Mouse (Mus musculus): ENCODE results near the gene Tfb1m. TPM values are rescaled to one million over a fixed set of nuclear protein-coding genes. Genes with fewer than 3 reads are reported as not detected.

Tfb1m gene
- polyA plus RNA-seq (2015; fragmentation: Nextera tagmentation; extraction: Ambion mirVana) = 16.2 and 19.8 TPM in 2 replicates

DNA sequence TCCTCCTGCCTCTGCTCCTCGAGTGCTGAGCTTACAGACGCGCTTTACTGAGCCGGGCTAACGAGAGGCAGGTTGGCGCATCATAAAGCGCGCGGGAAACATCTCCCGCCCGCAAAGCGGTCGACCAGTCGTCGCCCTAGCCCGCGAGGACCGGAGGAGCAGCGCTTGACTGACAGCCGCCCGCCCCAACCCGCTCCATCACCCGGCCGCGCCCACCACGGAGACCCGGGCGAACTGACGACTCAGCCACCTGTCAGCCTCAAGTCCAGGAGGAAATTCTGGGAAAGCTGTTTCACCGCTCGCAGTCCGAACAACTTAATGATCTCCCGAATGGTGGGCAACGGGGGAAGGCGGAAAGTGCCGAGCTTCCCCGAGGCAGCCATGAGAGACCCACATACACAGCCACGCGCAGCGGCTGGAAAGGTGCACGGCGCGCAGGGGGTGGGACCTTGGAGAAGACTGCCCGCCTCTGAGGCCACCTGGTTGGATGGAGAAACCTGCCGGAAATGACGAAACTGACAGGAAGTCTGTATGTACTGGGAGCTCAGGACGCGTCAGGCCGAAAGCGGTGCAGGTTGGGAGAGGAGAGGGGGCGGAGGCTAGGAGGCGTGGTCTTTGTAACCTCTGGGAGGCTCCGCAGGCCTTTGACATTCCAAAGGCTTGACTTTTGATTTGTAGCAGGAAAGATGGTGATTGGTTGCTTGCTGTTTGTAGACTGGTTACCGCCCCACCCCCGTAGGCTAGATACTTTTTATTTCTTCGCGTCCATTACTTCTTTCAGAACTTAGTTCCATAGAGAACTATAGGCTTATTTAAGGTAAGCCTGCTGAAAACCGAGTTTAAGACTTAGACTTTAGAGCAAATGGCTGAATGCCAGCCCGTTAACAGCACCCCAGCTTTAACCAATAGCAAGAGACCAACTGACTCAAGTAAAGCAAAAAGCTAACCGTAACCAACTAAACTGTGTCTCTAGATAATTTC lies at the start of gene Tfb1m:
Tfb1m (minus strand) TSS at position 451 of the 981 bp plus-strand sequence.
- under 1% methylated on average over 60 of the region's 60 CpGs for WGBS
- peak within 1 kb of the TSS; percentile 71 for H3K4me3 ChIP-seq (replicated peaks)

DNA sequence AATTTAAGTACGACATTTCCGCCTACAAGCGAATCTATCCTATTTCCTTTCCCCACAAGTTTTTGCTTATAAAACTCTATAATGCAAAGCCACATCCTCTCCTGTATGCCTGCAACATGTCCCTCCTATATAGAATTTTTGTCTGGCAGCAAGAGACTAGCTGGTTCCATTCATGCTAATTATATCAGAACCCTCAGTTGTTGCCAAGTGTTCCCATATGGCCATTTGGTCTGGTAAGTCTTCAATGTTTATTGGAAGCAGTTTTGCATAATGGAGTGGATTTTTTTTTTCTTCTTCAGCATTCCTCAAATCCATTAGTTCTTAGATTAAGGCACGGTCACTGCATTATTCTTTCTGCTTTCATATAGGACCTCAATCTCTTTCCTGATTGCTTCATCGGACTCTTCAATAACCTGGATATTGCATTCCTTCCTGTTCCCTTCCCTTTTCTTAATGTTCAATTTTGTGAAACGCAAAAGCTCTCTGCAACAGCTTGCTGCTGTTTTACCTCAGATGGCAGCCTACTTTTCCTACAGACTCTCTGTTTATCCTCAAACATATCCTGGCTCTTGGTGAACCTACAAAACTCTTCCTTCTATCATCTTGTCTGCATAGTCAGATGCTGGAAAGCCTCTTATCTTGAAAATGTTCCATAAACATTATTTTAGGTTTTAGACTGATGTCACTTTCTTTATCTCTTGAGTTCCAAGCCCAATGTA lies 45.5 kb upstream of the Tfb1m start:
- H3K4me1 ChIP-seq = no peaks in the 10 kb centered on the region
- H3K4me2 ChIP-seq = no peak overlapping the region
- H3K27ac ChIP-seq = no peak overlapping the region
- H3K9me3 ChIP-seq = no peaks in the 10 kb centered on the region
- H3K36me3 ChIP-seq = no peaks in the 10 kb centered on the region
- H3K4me3 ChIP-seq (replicated peaks) = no peak overlapping the region
- ATAC-seq (ENCODE audit: insufficient read depth, low FRiP score, low read depth) = no peak
- WGBS = 66% methylated on average over 6 of the region's 6 CpGs
- no peaks in the 10 kb centered on the region for H3K27me3 ChIP-seq (replicated peaks)
- H3K9ac ChIP-seq = no peak overlapping the region

More for the DNA sequence above, at the start of gene Tfb1m:
- Histone ChIP-seq H3K27ac (peak within 1 kb of the TSS; percentile 93), H3K9me3 (no peaks in the 10 kb centered on the region), H3K4me2 (peak within 1 kb of the TSS; percentile 80), H3K36me3 (no peaks in the 10 kb centered on the region), H3K4me1 (peaks cover 5% of the 10 kb centered on the region; the same call in 1 of the 2 replicates), H3K9ac (peak within 1 kb of the TSS; percentile 51; the same call in 1 of the 2 replicates), H3K27me3 (replicated peaks) (no peaks in the 10 kb centered on the region)
- ATAC-seq (ENCODE audit: insufficient read depth, low FRiP score, low read depth) = peak; percentile 100

DNA sequence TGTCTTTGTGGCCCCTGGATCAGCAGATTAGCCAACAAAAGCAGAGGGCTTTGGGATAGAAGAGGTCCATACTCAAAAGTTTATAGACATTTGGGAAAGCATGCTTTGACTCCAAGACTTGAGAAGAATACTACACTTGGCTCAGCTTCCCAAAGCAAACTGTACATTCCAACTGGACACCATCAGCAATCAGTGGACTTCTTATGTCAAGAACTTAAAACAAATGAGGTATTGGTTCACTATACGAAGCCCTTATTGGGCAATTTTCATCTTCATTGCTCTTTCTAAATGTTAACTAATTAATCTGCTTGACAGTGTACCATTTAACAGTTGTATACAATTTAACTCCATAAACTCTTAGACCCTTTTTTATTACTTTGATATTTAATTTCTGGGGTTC lies 40.8 kb upstream of the Tfb1m start:
- Histone ChIP-seq H3K4me3 (replicated peaks) (no peak overlapping the region), H3K27me3 (replicated peaks) (no peaks in the 10 kb centered on the region), H3K4me1 (0 out of 2 replicates have a peak, but pooled peaks cover 6% of the 10 kb centered on the region), H3K36me3 (no peaks in the 10 kb centered on the region), H3K4me2 (no peak overlapping the region), H3K27ac (no peak overlapping the region), H3K9ac (no peak overlapping the region), H3K9me3 (no peaks in the 10 kb centered on the region)
- 52% methylated on average over 1 of the region's 1 CpGs for WGBS
- ATAC-seq (ENCODE audit: insufficient read depth, low FRiP score, low read depth) = no peak

DNA sequence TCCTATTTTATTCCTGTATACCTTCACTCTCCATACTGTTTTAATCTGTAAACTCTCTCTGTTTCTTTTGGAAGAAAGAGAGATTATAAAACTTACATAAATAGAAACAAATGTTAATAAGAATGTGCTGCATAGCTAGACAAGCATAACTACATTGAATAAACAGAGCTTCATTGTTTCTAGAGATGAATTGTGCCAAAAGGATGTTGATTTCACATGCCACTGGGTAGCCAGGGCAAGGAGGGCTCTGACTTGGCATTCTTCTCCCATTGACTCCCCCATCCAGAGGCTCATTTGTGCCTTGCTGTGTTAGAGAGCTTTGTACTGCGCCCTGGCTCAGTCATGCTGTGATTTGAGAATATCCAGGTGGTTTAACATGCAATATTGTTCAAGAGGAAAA lies 40.3 kb upstream of the Tfb1m start:
- WGBS = 85% methylated on average over 1 of the region's 1 CpGs
- H3K36me3 ChIP-seq = no peaks in the 10 kb centered on the region
- no peak overlapping the region for H3K4me2 ChIP-seq
- H3K4me1 ChIP-seq = 0 out of 2 replicates have a peak, but pooled peaks cover 6% of the 10 kb centered on the region
- H3K9ac ChIP-seq = no peak overlapping the region
- no peak for ATAC-seq (ENCODE audit: insufficient read depth, low FRiP score, low read depth)
- no peak overlapping the region for H3K4me3 ChIP-seq (replicated peaks)
- no peaks in the 10 kb centered on the region for H3K9me3 ChIP-seq
- H3K27me3 ChIP-seq (replicated peaks) = no peaks in the 10 kb centered on the region
- no peak overlapping the region for H3K27ac ChIP-seq

DNA sequence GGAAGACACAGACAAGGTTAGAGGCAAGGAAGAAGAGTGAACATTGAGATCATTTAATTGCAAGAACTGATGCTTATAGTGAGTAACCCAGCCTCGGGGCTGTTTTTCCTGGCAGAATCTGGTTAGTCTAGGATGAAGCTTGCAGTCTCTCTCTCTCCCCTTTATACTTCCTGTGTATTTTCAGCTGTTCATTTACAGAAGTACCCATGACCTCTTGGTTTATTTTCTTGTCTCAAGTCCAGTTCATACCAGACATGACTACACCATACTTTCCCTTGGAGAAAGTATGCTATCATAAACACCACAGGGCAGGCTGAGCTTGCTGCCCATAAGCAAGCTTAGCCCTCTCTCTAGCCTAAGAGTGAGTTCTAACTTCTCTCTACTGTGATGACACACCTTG lies 39.5 kb upstream of the Tfb1m start:
- WGBS = 38% methylated on average over 1 of the region's 1 CpGs
- H3K4me1 ChIP-seq = 0 out of 2 replicates have a peak, but pooled peaks cover 6% of the 10 kb centered on the region
- no peak overlapping the region for H3K4me2 ChIP-seq
- no peaks in the 10 kb centered on the region for H3K27me3 ChIP-seq (replicated peaks)
- no peaks in the 10 kb centered on the region for H3K9me3 ChIP-seq
- H3K4me3 ChIP-seq (replicated peaks) = no peak overlapping the region
- H3K27ac ChIP-seq = 0 out of 2 replicates have a peak overlapping the region, but pooled peaks have one; percentile 35
- no peaks in the 10 kb centered on the region for H3K36me3 ChIP-seq
- no peak for ATAC-seq (ENCODE audit: insufficient read depth, low FRiP score, low read depth)
- H3K9ac ChIP-seq = no peak overlapping the region

DNA sequence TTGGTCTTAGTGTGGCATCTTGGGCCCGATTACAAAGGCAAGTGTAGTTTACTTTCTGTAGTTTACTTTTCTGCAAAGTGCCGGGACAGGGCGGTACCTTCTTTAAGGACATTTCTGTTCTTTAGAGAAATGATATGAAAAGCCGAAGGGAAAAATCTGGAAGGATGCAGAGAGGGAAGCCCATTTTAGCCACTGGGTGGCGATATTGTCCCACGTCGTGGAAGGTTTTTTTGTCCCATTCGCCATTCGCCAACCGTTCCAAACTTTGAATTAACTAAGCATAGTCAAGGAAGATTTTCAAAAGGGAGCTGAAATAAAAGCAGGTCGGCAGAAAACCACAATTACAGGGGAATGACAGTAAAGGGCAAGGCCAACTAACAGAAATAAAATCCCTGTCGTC lies 13.3 kb upstream of the Tfb1m start:
- Histone ChIP-seq H3K4me1 (no peaks in the 10 kb centered on the region), H3K27ac (no peak overlapping the region), H3K27me3 (replicated peaks) (no peaks in the 10 kb centered on the region), H3K36me3 (no peaks in the 10 kb centered on the region), H3K4me3 (replicated peaks) (no peak overlapping the region), H3K9me3 (no peaks in the 10 kb centered on the region), H3K9ac (no peak overlapping the region), H3K4me2 (peak overlapping the region; percentile 42; the same call in 1 of the 2 replicates)
- 2% methylated on average over 12 of the region's 12 CpGs for WGBS
- no peak for ATAC-seq (ENCODE audit: insufficient read depth, low FRiP score, low read depth)

DNA sequence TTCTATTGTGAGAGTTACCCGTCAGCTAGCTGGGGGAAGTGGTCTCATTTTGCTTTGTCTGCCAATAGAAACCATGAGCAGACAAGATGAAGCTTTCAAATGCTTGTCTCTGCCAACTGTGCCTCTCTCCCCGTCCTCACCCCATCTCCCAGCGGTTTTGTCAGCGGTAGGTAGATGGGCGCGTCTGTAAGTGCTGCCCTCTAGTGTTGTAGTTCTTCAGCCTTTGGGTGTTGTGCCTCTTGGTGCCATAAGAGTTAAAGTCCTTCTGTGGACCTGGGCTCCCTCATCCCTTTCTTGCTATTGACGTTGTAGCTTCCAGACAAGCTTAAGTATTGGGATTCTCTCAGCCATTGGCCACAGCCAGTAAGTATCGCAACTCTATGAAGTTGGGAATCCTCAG lies 4.8 kb upstream of the Tfb1m start:
- no peak overlapping the region for H3K4me3 ChIP-seq (replicated peaks)
- H3K9me3 ChIP-seq = no peaks in the 10 kb centered on the region
- ATAC-seq (ENCODE audit: insufficient read depth, low FRiP score, low read depth) = no peak
- H3K4me1 ChIP-seq = no peaks in the 10 kb centered on the region
- no peaks in the 10 kb centered on the region for H3K27me3 ChIP-seq (replicated peaks)
- H3K27ac ChIP-seq = no peak overlapping the region
- WGBS = 43% methylated on average over 8 of the region's 8 CpGs
- no peak overlapping the region for H3K4me2 ChIP-seq
- H3K36me3 ChIP-seq = no peaks in the 10 kb centered on the region
- no peak overlapping the region for H3K9ac ChIP-seq

DNA sequence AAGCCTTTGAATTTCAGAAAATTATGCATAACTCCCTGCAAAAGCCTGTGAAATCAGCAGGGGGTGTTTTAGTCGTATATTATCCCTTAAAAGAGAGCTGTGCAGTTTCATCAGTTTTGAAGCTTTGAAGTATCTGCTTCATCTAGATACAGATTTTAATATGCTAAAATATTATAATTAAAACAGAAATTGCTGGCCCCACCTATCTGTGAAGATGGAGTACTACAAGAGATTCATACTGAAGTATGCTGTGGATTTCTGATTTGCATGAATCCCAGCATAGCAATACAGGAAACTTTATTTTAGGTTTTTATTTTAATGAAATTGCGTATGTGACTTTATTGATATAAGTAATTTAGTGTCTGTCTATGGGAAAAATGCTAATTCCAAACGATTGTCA lies 3.0 kb upstream of the Tfb1m start:
- Histone ChIP-seq H3K9me3 (no peaks in the 10 kb centered on the region), H3K9ac (no peak overlapping the region), H3K27ac (no peak overlapping the region), H3K4me1 (peaks cover 5% of the 10 kb centered on the region; the same call in 1 of the 2 replicates), H3K4me3 (replicated peaks) (no peak overlapping the region), H3K36me3 (no peaks in the 10 kb centered on the region), H3K27me3 (replicated peaks) (no peaks in the 10 kb centered on the region), H3K4me2 (no peak overlapping the region)
- WGBS = 73% methylated on average over 3 of the region's 3 CpGs
- ATAC-seq (ENCODE audit: insufficient read depth, low FRiP score, low read depth) = no peak

DNA sequence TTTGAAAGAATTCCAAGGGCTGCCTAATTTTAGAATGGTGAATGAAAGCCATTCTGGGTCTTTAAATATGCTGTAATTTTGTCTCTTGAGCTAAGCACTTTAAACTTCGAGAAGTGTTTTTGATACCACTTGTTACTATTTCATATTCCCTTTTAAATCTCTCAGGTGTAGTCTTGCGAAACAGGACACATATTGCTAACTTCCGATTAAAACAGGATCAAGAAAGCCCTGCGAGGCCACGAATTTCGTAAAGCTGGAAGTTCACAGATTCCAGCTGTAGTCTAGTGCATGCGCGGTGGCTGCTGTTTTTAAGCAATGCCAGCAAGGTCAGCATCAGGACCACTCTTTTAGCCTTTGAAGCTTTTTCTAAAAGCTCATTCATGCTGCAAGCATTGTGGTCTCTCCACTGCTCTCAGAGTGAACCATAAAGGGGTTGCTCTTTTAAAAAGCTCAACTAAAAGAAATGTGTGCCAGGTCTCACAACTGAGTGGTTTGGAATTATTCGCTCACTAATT lies 832 bp upstream of the Tfb1m start:
- ATAC-seq (ENCODE audit: insufficient read depth, low FRiP score, low read depth) = no peak
- no peaks in the 10 kb centered on the region for H3K9me3 ChIP-seq
- H3K36me3 ChIP-seq = no peaks in the 10 kb centered on the region
- H3K4me2 ChIP-seq = peak overlapping the region; percentile 49
- peak overlapping the region; percentile 82 for H3K27ac ChIP-seq
- H3K27me3 ChIP-seq (replicated peaks) = no peaks in the 10 kb centered on the region
- peaks cover 5% of the 10 kb centered on the region; the same call in 1 of the 2 replicates for H3K4me1 ChIP-seq
- WGBS = 73% methylated on average over 9 of the region's 9 CpGs
- H3K9ac ChIP-seq = no peak overlapping the region
- H3K4me3 ChIP-seq (replicated peaks) = peak overlapping the region; percentile 71

DNA sequence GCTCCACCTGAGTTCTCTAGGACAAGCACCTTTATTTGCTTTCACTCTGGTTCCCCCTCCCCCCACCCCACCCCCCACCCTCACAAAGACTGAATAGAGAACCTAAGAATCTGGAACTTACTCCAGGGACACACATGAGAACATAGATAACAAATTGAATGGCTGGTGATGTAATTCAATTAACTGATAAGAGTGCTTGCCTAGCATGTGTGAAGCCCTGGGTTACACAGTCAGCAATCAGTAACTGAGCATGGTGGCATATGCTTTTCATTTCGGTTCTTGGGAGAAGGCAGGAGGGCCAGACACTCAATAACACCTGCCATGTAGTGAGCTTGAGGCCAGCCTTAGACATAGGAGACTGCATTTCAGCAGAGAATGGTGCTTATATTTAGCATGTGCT lies 1.3 kb downstream of the Tfb1m start:
- 59% methylated on average over 1 of the region's 1 CpGs for WGBS
- H3K27ac ChIP-seq = peak overlapping the region; percentile 93; the same call in 1 of the 2 replicates
- peaks cover 5% of the 10 kb centered on the region; the same call in 1 of the 2 replicates for H3K4me1 ChIP-seq
- peak overlapping the region; percentile 80; the same call in 1 of the 2 replicates for H3K4me2 ChIP-seq
- peak overlapping the region; percentile 71; the same call in 1 of the 2 replicates for H3K4me3 ChIP-seq (replicated peaks)
- ATAC-seq (ENCODE audit: insufficient read depth, low FRiP score, low read depth) = peak; percentile 5; the same call in 1 of the 2 replicates
- H3K27me3 ChIP-seq (replicated peaks) = no peaks in the 10 kb centered on the region
- H3K9me3 ChIP-seq = no peaks in the 10 kb centered on the region
- H3K36me3 ChIP-seq = no peaks in the 10 kb centered on the region
- no peak overlapping the region for H3K9ac ChIP-seq

DNA sequence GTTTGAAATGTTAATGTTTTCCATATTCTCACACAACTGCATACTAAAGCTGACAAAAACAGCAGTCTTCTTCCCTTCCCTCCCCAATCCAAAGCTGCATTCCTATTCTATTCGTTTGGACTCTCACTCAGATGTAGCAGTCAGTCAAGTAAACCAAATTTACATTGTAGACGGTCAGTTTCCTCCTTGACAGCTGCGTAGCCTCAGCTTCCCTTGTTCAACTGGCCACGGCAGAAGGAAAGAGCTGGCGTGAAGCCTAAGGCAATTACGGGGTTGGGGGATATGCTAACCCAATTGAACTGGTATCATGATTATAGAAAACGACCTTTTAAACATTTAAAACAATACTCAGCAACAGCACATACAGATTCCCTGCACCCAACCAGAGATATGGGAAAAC lies 9.9 kb downstream of the Tfb1m start:
- Histone ChIP-seq H3K27me3 (replicated peaks) (no peaks in the 10 kb centered on the region), H3K9me3 (no peaks in the 10 kb centered on the region), H3K27ac (no peak overlapping the region), H3K4me3 (replicated peaks) (no peak overlapping the region), H3K36me3 (no peaks in the 10 kb centered on the region), H3K4me1 (no peaks in the 10 kb centered on the region), H3K9ac (no peak overlapping the region), H3K4me2 (no peak overlapping the region)
- 53% methylated on average over 7 of the region's 7 CpGs for WGBS
- ATAC-seq (ENCODE audit: insufficient read depth, low FRiP score, low read depth) = no peak
